Mouse (Mus musculus) 416B (cell line): ENCODE measurements around the gene Tex261.

Experiments used
- DNase-seq: peaks from one replicate; pipeline ENCODE4 v3.0.0; 2011; ENCODE audit warnings: low read depth

Gene Tex261

GRCm38 (mm10) chr6:83756051-83756450 is 19.6 kb downstream of the Tex261 start:
- DNase-seq = no peak

- peak; percentile 62 for DNase-seq
Measured at GRCm38 (mm10) chr6:83750171-83750684, 25.4 kb downstream of the Tex261 start.

- no peak for DNase-seq
Measured at GRCm38 (mm10) chr6:83749286-83749685, 26.3 kb downstream of the Tex261 start.

- DNase-seq = no peak
Measured at GRCm38 (mm10) chr6:83745466-83745865, 30.1 kb downstream of the Tex261 start.

GRCm38 (mm10) chr6:83744557-83744956 is 31.1 kb downstream of the Tex261 start:
- no peak for DNase-seq

GRCm38 (mm10) chr6:83744126-83744525 is 31.5 kb downstream of the Tex261 start:
- DNase-seq = no peak

GRCm38 (mm10) chr6:83743212-83743611 is 32.4 kb downstream of the Tex261 start:
- DNase-seq = no peak

GRCm38 (mm10) chr6:83742761-83743160 is 32.9 kb downstream of the Tex261 start, which contains the start of gene Atp6v1b1:
Gene Atp6v1b1, plus strand, starts transcription at chr6:83742990.
- no peak for DNase-seq

- DNase-seq = peak; percentile 69
Measured at GRCm38 (mm10) chr6:83738596-83738995, 37.0 kb downstream of the Tex261 start.

GRCm38 (mm10) chr6:83737311-83737710 is 38.3 kb downstream of the Tex261 start:
- no peak for DNase-seq

- DNase-seq = peak; percentile 68
Measured at GRCm38 (mm10) chr6:83731128-83731527, 44.5 kb downstream of the Tex261 start.

GRCm38 (mm10) chr6:83729350-83729970 is 46.2 kb downstream of the Tex261 start:
- DNase-seq = no peak

- peak; percentile 53 for DNase-seq
Measured at GRCm38 (mm10) chr6:83728488-83728887, 47.1 kb downstream of the Tex261 start.

GRCm38 (mm10) chr6:83727178-83727577 is 48.4 kb downstream of the Tex261 start:
- peak; percentile 79 for DNase-seq

- no peak for DNase-seq
Measured at GRCm38 (mm10) chr6:83722526-83722925, 53.1 kb downstream of the Tex261 start.
